Mouse (Mus musculus): Measurements from ENCODE around the gene Usp24. TPM values are rescaled to one million over a fixed set of nuclear protein-coding genes. Genes with fewer than 3 reads are reported as not detected.

The Usp24 gene
- total RNA-seq (2023), result 95.7 TPM

DNA sequence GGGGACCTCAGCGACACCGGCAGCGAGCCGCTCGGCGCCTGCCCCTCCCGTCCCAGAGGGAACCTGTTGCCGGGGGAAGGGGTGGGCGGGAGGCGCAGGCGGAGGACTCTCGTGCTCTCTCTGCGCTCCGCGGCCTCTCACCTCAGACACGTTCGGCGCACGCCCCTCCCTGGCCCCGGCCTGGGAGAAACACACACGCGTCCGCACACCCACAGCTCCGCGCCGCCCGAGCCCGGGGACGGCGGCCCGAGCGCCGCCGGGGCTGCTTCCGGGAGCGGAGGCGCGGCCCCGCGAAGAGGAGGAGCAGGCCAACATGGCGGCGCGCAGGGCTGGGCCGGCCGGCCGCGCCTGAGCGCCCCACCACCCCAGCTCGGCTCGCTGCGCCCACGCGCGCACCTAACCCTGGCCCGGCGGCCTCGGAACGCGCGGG lies at the start of gene Usp24:
Gene Usp24, plus strand, starts transcription at position 293 of the 430 bp plus-strand sequence.

Other genes starting within 250 kb of the Usp24 start
- not detected for gene Pcsk9, start 148.1 kb downstream of the Usp24 start, total RNA-seq (2023)
- gene Bsnd, start 176.1 kb downstream of the Usp24 start, total RNA-seq (2023), result not detected
- gene Dhcr24, start 244.8 kb downstream of the Usp24 start, total RNA-seq (2023), result 22.9 TPM